Mouse (Mus musculus) limb, embryonic 11.5 days (tissue): ENCODE data around the gene Clasp2. TPM values are rescaled to one million over a fixed set of nuclear protein-coding genes. Genes with fewer than 3 reads are reported as not detected.

Experiments used
- ATAC-seq: fragments of 200-750 bp; cut with Nextera tagmentation; 2 replicates; pipeline ENCODE4 v1.8.0; 2017; ENCODE audit warnings: low read depth; ENCODE audit not compliant: insufficient number of reproducible peaks, low FRiP score, low TSS enrichment
- DNase-seq: peaks from one replicate; pipeline ENCODE4 v3.0.0-alpha.2; 2015; ENCODE audit warnings: low spot score
- H3K27ac ChIP-seq: fragments of 300-500 bp; sonication (generic); replicated peaks from 2 replicates; pipeline ENCODE4 v1.5.1; 2014; ENCODE audit warnings: low read depth, mild to moderate bottlenecking, low read length
- H3K27me3 ChIP-seq: fragments of 300-500 bp; sonication (generic); 2 replicates; pipeline ENCODE4 v1.6.1; 2014; ENCODE audit warnings: mild to moderate bottlenecking, low read length, mixed read lengths; ENCODE audit not compliant: control insufficient read depth, insufficient read depth
- H3K36me3 ChIP-seq: fragments of 300-500 bp; sonication (generic); 2 replicates; pipeline ENCODE4 v1.6.1; 2014; ENCODE audit warnings: mild to moderate bottlenecking, low read length, moderate library complexity, mixed read lengths; ENCODE audit not compliant: control insufficient read depth, insufficient read depth
- H3K4me1 ChIP-seq: fragments of 300-500 bp; sonication (generic); 2 replicates; pipeline ENCODE4 v1.6.1; 2014; ENCODE audit warnings: low read length, mixed read lengths; ENCODE audit not compliant: control insufficient read depth, insufficient read depth
- H3K4me2 ChIP-seq: fragments of 300-500 bp; sonication (generic); 2 replicates; pipeline ENCODE4 v1.6.1; 2014; ENCODE audit warnings: low read depth, mild to moderate bottlenecking, moderate library complexity; ENCODE audit not compliant: severe bottlenecking
- H3K4me3 ChIP-seq: fragments of 300-500 bp; sonication (generic); 2 replicates; pipeline ENCODE4 v1.5.1; 2014; ENCODE audit warnings: low read depth, low read length
- H3K9ac ChIP-seq: fragments of 300-500 bp; sonication (generic); 2 replicates; pipeline ENCODE4 v1.6.1; 2014; ENCODE audit warnings: mild to moderate bottlenecking, low read length
- H3K9me3 ChIP-seq: fragments of 300-500 bp; sonication (generic); 2 replicates; pipeline ENCODE4 v1.6.1; 2016; ENCODE audit warnings: low read length; ENCODE audit not compliant: control insufficient read depth
- WGBS: fragments of 180-500 bp; shearing (Covaris S2); extraction: QIAGEN DNeasy Blood & Tissue Kit; methylation state at CpG from one replicate; pipeline ENCODE4 v1.1.7; 2014; 5-methylcytosine and 5-hydroxymethylcytosine counted together
- polyA plus RNA-seq: library from polyadenylated mRNA; unstranded; fragments of >200 nt; fragmentation: Nextera tagmentation; extraction: Ambion mirVana; gene quantifications from 2 replicates; pipeline ENCODE4 v1.2.1, GENCODE M21; 2014

The Clasp2 gene
- polyA plus RNA-seq, 1 experiment from 2014 or later: 29.6 TPM

GRCm38 (mm10) chr9:113741637-113742137 is 414 bp downstream of the Clasp2 start:
- peak; percentile 72 for DNase-seq
- WGBS: 1% methylated on average over 63 of the region's 64 CpGs
- no peaks in the 10 kb centered on the region for H3K4me1 ChIP-seq

GRCm38 (mm10) chr9:113742361-113742794 is 1.1 kb downstream of the Clasp2 start:
- Histone ChIP-seq H3K4me1 (no peaks in the 10 kb centered on the region), H3K9me3 (no peaks in the 10 kb centered on the region), H3K9ac (peak overlapping the region; percentile 91), H3K4me2 (peak overlapping the region; percentile 91), H3K36me3 (no peaks in the 10 kb centered on the region), H3K27me3 (no peaks in the 10 kb centered on the region), H3K27ac (no peak overlapping the region), H3K4me3 (peak overlapping the region; percentile 94)
- no peak for ATAC-seq
- DNase-seq: peak; percentile 35
- WGBS: 7% methylated on average over 17 of the region's 17 CpGs

More at GRCm38 (mm10) chr9:113741637-113742137, 414 bp downstream of the Clasp2 start:
- H3K9ac ChIP-seq: peak overlapping the region; percentile 91
- peak overlapping the region; percentile 94 for H3K4me3 ChIP-seq
- no peaks in the 10 kb centered on the region for H3K36me3 ChIP-seq
- peak overlapping the region; percentile 91 for H3K4me2 ChIP-seq
- no peaks in the 10 kb centered on the region for H3K9me3 ChIP-seq
- ATAC-seq: peak; percentile 76
- H3K27me3 ChIP-seq: no peaks in the 10 kb centered on the region
- H3K27ac ChIP-seq: 0 out of 2 replicates have a peak overlapping the region, but pooled peaks have one; percentile 42

- no peaks in the 10 kb centered on the region for H3K27me3 ChIP-seq
- H3K4me2 ChIP-seq: no peak overlapping the region
- H3K4me3 ChIP-seq: no peak overlapping the region
- no peak overlapping the region for H3K9ac ChIP-seq
- 71% methylated on average over 3 of the region's 3 CpGs for WGBS
- no peaks in the 10 kb centered on the region for H3K4me1 ChIP-seq
- no peak for ATAC-seq
- H3K36me3 ChIP-seq: no peaks in the 10 kb centered on the region
- H3K9me3 ChIP-seq: no peaks in the 10 kb centered on the region
- DNase-seq: no peak
- H3K27ac ChIP-seq: no peak overlapping the region
Measured at GRCm38 (mm10) chr9:113743291-113743690, 2.0 kb downstream of the Clasp2 start.

- Histone ChIP-seq H3K9ac (no peak overlapping the region), H3K36me3 (0 out of 2 replicates have a peak, but pooled peaks cover 2% of the 10 kb centered on the region), H3K27me3 (no peaks in the 10 kb centered on the region), H3K27ac (no peak overlapping the region), H3K4me2 (no peak overlapping the region), H3K9me3 (no peaks in the 10 kb centered on the region), H3K4me1 (no peaks in the 10 kb centered on the region), H3K4me3 (no peak overlapping the region)
- no peak for ATAC-seq
- 87% methylated on average over 7 of the region's 7 CpGs for WGBS
- no peak for DNase-seq
Measured at GRCm38 (mm10) chr9:113749356-113749755, 8.1 kb downstream of the Clasp2 start.

GRCm38 (mm10) chr9:113755888-113756719 is 14.8 kb downstream of the Clasp2 start:
- Histone ChIP-seq H3K36me3 (peaks cover 5% of the 10 kb centered on the region), H3K27me3 (no peaks in the 10 kb centered on the region), H3K27ac (no peak overlapping the region), H3K9me3 (no peaks in the 10 kb centered on the region), H3K9ac (no peak overlapping the region), H3K4me1 (no peaks in the 10 kb centered on the region), H3K4me2 (no peak overlapping the region), H3K4me3 (no peak overlapping the region)
- DNase-seq: no peak
- WGBS: 91% methylated on average over 15 of the region's 15 CpGs
- no peak for ATAC-seq

GRCm38 (mm10) chr9:113758472-113758871 is 17.2 kb downstream of the Clasp2 start:
- Histone ChIP-seq H3K27ac (no peak overlapping the region), H3K4me3 (no peak overlapping the region), H3K36me3 (peaks cover 5% of the 10 kb centered on the region), H3K4me1 (no peaks in the 10 kb centered on the region), H3K9ac (no peak overlapping the region), H3K4me2 (no peak overlapping the region), H3K9me3 (no peaks in the 10 kb centered on the region), H3K27me3 (no peaks in the 10 kb centered on the region)
- 94% methylated on average over 10 of the region's 10 CpGs for WGBS
- no peak for ATAC-seq
- no peak for DNase-seq

- H3K4me2 ChIP-seq: no peak overlapping the region
- no peak overlapping the region for H3K27ac ChIP-seq
- ATAC-seq (no peak), DNase-seq (no peak)
- H3K4me1 ChIP-seq: no peaks in the 10 kb centered on the region
- WGBS: 92% methylated on average over 1 of the region's 1 CpGs
- no peaks in the 10 kb centered on the region for H3K9me3 ChIP-seq
- H3K4me3 ChIP-seq: no peak overlapping the region
- H3K36me3 ChIP-seq: peaks cover 5% of the 10 kb centered on the region
- H3K9ac ChIP-seq: no peak overlapping the region
- no peaks in the 10 kb centered on the region for H3K27me3 ChIP-seq
Measured at GRCm38 (mm10) chr9:113759684-113760083, 18.4 kb downstream of the Clasp2 start.

- WGBS: 94% methylated on average over 6 of the region's 6 CpGs
- no peaks in the 10 kb centered on the region for H3K9me3 ChIP-seq
- H3K4me3 ChIP-seq: no peak overlapping the region
- no peaks in the 10 kb centered on the region for H3K27me3 ChIP-seq
- no peak overlapping the region for H3K27ac ChIP-seq
- no peak overlapping the region for H3K9ac ChIP-seq
- DNase-seq: no peak
- H3K4me1 ChIP-seq: no peaks in the 10 kb centered on the region
- H3K36me3 ChIP-seq: peaks cover 5% of the 10 kb centered on the region
- ATAC-seq: no peak
- H3K4me2 ChIP-seq: no peak overlapping the region
Measured at GRCm38 (mm10) chr9:113762389-113762788, 21.1 kb downstream of the Clasp2 start.
